Mouse (Mus musculus) induced T-regulatory cell, adult 2 months (primary cell): Measurements from ENCODE around the gene Tmem259.

Source experiments
- DNase-seq: peaks from one replicate; pipeline ENCODE4 v3.0.0-alpha.2; 2012; ENCODE audit warnings: low read depth

Gene Tmem259

GRCm38 (mm10) chr10:79987771-79988505 is 3.8 kb upstream of the Tmem259 start:
- DNase-seq: peak; percentile 56

GRCm38 (mm10) chr10:79986963-79987362 is 2.8 kb upstream of the Tmem259 start:
- DNase-seq: peak; percentile 94

- DNase-seq: no peak
Observed at GRCm38 (mm10) chr10:79986232-79986878, 2.2 kb upstream of the Tmem259 start.

GRCm38 (mm10) chr10:79985334-79986231 is 1.5 kb upstream of the Tmem259 start:
- DNase-seq: peak; percentile 90

- DNase-seq: peak; percentile 99
Observed at GRCm38 (mm10) chr10:79984871-79985270, 741 bp upstream of the Tmem259 start.

- peak; percentile 90 for DNase-seq
Observed at GRCm38 (mm10) chr10:79983670-79984069, 460 bp downstream of the Tmem259 start.

- DNase-seq: no peak
Observed at GRCm38 (mm10) chr10:79983205-79983604, 925 bp downstream of the Tmem259 start.

- DNase-seq: no peak
Observed at GRCm38 (mm10) chr10:79979401-79980155, 4.6 kb downstream of the Tmem259 start.

- DNase-seq: no peak
Observed at GRCm38 (mm10) chr10:79978061-79978460, 6.1 kb downstream of the Tmem259 start.

- DNase-seq: no peak
Observed at GRCm38 (mm10) chr10:79977324-79977723, 6.8 kb downstream of the Tmem259 start.

- DNase-seq: no peak
Observed at GRCm38 (mm10) chr10:79976722-79977107, 7.4 kb downstream of the Tmem259 start.

GRCm38 (mm10) chr10:79976071-79976721 is 7.9 kb downstream of the Tmem259 start:
- no peak for DNase-seq

GRCm38 (mm10) chr10:79974668-79975067 is 9.5 kb downstream of the Tmem259 start:
- no peak for DNase-seq

- DNase-seq: no peak
Observed at GRCm38 (mm10) chr10:79974087-79974486, 10.0 kb downstream of the Tmem259 start.

- DNase-seq: no peak
Observed at GRCm38 (mm10) chr10:79972831-79973230, 11.3 kb downstream of the Tmem259 start.

GRCm38 (mm10) chr10:79971183-79971497 is 13.0 kb downstream of the Tmem259 start:
- DNase-seq: no peak

GRCm38 (mm10) chr10:79970415-79971182 is 13.5 kb downstream of the Tmem259 start, which contains the start of gene Grin3b:
Gene Grin3b, plus strand, starts transcription at chr10:79970715.
- no peak for DNase-seq

GRCm38 (mm10) chr10:79969124-79969568 is 15.0 kb downstream of the Tmem259 start:
- no peak for DNase-seq

GRCm38 (mm10) chr10:79968181-79968580 is 15.9 kb downstream of the Tmem259 start:
- DNase-seq: no peak

GRCm38 (mm10) chr10:79966886-79967400 is 17.2 kb downstream of the Tmem259 start:
- DNase-seq: no peak
